Mouse (Mus musculus): ENCODE data around the gene Rbl1.

DNA sequence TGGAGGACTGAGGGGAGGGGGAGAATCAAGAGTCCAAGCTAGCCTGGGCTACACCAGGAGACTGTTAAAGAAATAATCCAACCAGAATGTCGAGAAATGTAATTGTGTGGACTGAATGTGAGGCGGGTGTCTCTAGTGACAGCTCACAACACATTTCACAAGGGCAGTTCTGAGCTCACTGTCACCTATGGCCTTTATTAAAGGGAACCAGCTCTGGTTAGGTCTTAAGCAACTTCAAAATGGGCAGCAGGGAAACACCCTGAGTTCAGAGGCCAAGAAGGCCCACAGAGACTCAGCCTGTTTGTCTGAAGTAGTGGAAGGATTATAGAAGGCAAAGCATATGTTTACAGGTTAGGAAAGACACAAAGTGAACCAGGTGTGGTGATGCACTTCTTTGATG, 51.1 kb downstream of the Rbl1 start:
- TF ChIP-seq TCF12 (IDR thresholded peaks at IDR 0.05; ENCODE audit: low read depth, low read length) (no peak), TBP (conservative IDR thresholded peaks at IDR 0.05; ENCODE audit: low read depth, low read length) (no peak), RCOR1 (conservative IDR thresholded peaks at IDR 0.05; ENCODE audit: low read depth, low read length) (no peak), CTCF (conservative IDR thresholded peaks at IDR 0.05 in 1 of 2, IDR thresholded peaks at IDR 0.05 in 1 of 2; ENCODE audit: low read depth in 2 of 2, low read length in 2 of 2) (no peak)

Data from CH12.LX (cell line).